Mouse (Mus musculus) 3134 (cell line): ENCODE data around the gene Smyd4.
A peak's percentile ranks its signal among the peaks of the same experiment; 100 is the strongest.

Experiments
- DNase-seq: peaks from one replicate; pipeline ENCODE4 v3.0.0-alpha.2; 2011; ENCODE audit warnings: low spot score; ENCODE audit not compliant: insufficient read length; ENCODE audit errors: extremely low read depth

Smyd4 gene

GRCm38 (mm10) chr11:75449695-75450094, 101.5 kb downstream of the Smyd4 start:
- DNase-seq, result no peak

- no peak for DNase-seq
Measured at GRCm38 (mm10) chr11:75450304-75450908, 102.2 kb downstream of the Smyd4 start.

- DNase-seq, result no peak
Measured at GRCm38 (mm10) chr11:75450936-75451335, 102.7 kb downstream of the Smyd4 start.

DNA sequence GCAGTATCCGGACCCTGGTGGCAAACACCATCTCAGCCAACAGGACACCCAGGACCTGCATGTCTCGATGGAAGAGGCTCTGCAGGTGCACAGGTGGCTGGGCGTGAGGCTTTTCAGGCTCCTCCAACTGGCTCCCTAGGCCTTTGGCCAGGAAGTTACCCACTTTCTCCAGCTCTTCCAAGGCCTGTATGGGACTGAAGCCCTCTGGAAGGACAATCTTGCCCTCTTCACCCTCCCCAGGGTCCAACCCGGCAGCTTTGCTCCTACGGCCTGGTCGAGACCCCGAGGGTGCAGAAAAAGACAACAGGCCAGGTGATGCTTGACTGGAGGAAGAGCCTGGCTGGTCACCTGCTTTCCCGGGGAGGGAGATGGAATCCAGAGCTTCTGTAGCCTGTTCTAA, 103.8 kb downstream of the Smyd4 start:
- no peak for DNase-seq

GRCm38 (mm10) chr11:75452812-75453557, 104.8 kb downstream of the Smyd4 start:
- DNase-seq, result no peak

DNA sequence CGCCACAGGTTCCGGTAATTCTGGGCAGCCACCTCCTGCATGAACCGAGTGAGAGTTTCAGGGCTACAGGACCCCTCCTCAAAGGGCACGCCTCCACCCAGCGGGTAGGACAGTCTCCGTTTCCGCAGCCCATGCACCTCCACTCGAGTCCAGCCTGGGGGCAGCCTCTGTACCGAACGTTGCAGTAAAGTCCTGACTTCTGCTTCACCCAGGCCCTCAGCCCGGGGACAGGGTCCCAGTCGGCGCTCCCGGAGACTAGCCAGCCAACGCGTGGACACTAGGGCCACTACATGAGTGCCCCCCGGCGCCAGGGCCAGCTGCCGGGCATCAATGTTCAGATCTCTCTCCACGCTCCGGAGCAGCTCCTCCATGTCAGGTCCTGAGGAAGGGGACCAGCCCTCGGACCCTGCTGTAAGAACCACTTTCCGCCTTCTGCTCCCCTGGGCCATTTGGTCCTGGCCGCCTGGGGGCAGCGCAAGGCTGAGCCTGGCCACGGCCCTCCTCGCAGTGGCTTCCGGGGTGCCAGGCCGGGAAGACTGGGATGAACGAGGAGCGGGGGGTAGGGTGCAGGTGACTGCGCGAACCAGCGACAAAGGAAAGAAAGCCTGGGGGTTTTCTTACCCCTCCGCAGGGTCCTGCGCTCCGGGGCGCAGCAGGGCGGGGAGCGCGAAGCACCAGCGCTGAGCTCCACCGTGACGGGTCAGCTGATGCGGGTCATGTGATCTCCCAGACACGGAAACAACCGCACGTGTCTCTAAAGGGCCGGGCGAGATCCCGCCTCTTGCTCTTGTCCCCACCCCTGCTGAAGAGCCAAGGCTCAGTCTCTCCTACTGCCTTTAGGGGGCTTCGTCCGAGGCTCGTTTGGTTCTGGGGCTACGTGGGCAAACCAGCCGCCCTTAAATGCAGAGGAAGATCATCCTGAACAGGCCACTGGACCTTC, 106.0 kb downstream of the Smyd4 start, which contains the start of gene Wdr81:
Gene Wdr81 (minus strand): TSS at position 727 of the 940 bp plus-strand sequence.
- peak; percentile 88 for DNase-seq
